Mouse (Mus musculus) hindbrain, postnatal 0 days (tissue): ENCODE results near the gene Zfp90. TPM values are rescaled to one million over a fixed set of nuclear protein-coding genes. Genes with fewer than 3 reads are reported as not detected.

Experiments used
- ATAC-seq: fragments of 200-750 bp; cut with Nextera tagmentation; 2 replicates; pipeline ENCODE4 v1.8.0; 2017; ENCODE audit warnings: mild to moderate bottlenecking, moderate TSS enrichment, moderate library complexity
- DNase-seq: peaks from one replicate; pipeline ENCODE4 v3.0.0-alpha.2; 2015; ENCODE audit warnings: low spot score
- H3K27ac ChIP-seq: fragments of 300-500 bp; sonication (generic); 2 replicates; pipeline ENCODE4 v1.5.1; 2014; ENCODE audit warnings: mild to moderate bottlenecking
- H3K27me3 ChIP-seq: fragments of 300-500 bp; sonication (generic); 2 replicates; pipeline ENCODE4 v1.6.1; 2014; ENCODE audit warnings: low read length, mixed read lengths; ENCODE audit not compliant: insufficient read depth
- H3K36me3 ChIP-seq: fragments of 300-500 bp; sonication (generic); 2 replicates; pipeline ENCODE4 v1.6.1; 2014; ENCODE audit warnings: low read length, mixed read lengths; ENCODE audit not compliant: insufficient read depth
- H3K4me1 ChIP-seq: fragments of 300-500 bp; sonication (generic); 2 replicates; pipeline ENCODE4 v1.6.1; 2014; ENCODE audit warnings: antibody characterized with exemption, low read length, mixed read lengths; ENCODE audit not compliant: insufficient read depth
- H3K4me2 ChIP-seq: fragments of 300-500 bp; sonication (generic); 2 replicates; pipeline ENCODE4 v1.6.1; 2014; ENCODE audit warnings: low read depth, mild to moderate bottlenecking, low read length, moderate library complexity, mixed read lengths
- H3K4me3 ChIP-seq: fragments of 300-500 bp; sonication (generic); 2 replicates; pipeline ENCODE4 v1.5.1; 2014; ENCODE audit warnings: low read length
- H3K9ac ChIP-seq: fragments of 300-500 bp; sonication (generic); replicated peaks from 2 replicates; pipeline ENCODE4 v1.6.1; 2014; ENCODE audit warnings: mild to moderate bottlenecking, low read length, moderate library complexity, mixed read lengths
- H3K9me3 ChIP-seq: fragments of 300-500 bp; sonication (generic); 2 replicates; pipeline ENCODE4 v1.6.1; 2016; ENCODE audit warnings: low read length, mixed read lengths
- CTCF ChIP-seq: IDR thresholded peaks from 2 replicates; pipeline ENCODE4 v1.5.1; 2016; ENCODE audit warnings: antibody characterized with exemption, control low read depth, low read depth
- WGBS: fragments of 180-500 bp; shearing (Covaris S2); extraction: QIAGEN DNeasy Blood & Tissue Kit; methylation state at CpG from one replicate; pipeline ENCODE4 v1.1.7; 2014; 5-methylcytosine and 5-hydroxymethylcytosine counted together
- polyA plus RNA-seq: library from polyadenylated mRNA; unstranded; fragments of >200 nt; fragmentation: Nextera tagmentation; extraction: Ambion mirVana; gene quantifications from 2 replicates; pipeline ENCODE4 v1.2.1, GENCODE M21; 2015
- total RNA-seq: library from RNA; depleted of rRNA; stranded (reverse); fragments of >200 nt; gene quantifications from 2 replicates; pipeline ENCODE4 v1.2.3, GENCODE M21; 2014; rRNA removed

Zfp90 gene
- total RNA-seq = 22.6 and 26.2 TPM in 2 replicates
- 31.5 and 32.2 TPM in 2 replicates for polyA plus RNA-seq

DNA sequence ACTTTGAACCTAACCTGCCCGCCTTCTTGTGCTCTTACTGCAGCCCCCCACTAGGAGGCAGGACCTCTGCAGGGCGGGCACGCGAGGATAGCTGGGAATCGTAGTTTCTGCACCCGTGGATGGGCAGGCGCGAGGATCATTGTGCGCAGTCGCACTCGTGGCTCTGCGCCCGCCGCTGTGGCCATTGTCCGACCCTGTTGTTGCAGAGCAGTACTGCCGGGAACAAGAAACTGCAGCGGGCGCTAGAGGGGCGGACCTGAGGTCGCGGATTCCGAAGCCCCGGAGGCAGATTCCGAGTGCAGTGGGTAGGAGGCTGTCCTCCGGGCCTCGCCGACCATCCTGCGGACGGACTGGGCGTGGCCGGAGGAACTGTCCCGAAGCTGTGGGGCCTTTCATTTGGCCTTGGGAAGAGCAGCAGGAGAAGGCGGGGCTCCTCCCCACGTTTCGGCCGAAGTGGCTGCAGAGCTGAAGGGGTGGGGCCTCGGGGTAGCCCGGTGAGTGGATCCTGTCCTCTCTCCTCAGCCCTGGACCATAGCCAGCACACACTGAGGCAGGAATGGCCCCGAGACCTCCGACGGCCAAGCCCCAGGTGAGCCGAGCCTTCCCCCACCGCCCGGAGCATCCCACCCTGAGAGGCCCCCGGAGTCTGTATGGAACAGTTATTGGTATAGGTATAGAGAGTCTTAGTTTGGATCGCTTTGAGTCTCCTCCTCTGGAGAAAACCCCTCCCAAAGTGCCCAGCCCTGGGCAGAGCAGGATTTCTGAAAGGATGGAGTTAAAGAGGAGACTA lies at the start of gene Zfp90:
Gene Zfp90, plus strand, starts transcription at position 146 of the 790 bp plus-strand sequence.
- H3K27ac ChIP-seq = peak within 1 kb of the TSS; percentile 94
- H3K27me3 ChIP-seq = no peaks in the 10 kb centered on the region
- 0 out of 2 replicates have a peak, but pooled peaks cover 5% of the 10 kb centered on the region for H3K4me1 ChIP-seq
- under 1% methylated on average over 46 of the region's 46 CpGs for WGBS
- peak within 1 kb of the TSS; percentile 91 for H3K9ac ChIP-seq
- DNase-seq (peak; percentile 97), ATAC-seq (peak; percentile 98)
- peaks cover 17% of the 10 kb centered on the region for H3K36me3 ChIP-seq
- TF ChIP-seq CTCF = peak; percentile 94
- H3K4me2 ChIP-seq = peak within 1 kb of the TSS; percentile 86
- H3K9me3 ChIP-seq = no peaks in the 10 kb centered on the region
- peak within 1 kb of the TSS; percentile 87 for H3K4me3 ChIP-seq

DNA sequence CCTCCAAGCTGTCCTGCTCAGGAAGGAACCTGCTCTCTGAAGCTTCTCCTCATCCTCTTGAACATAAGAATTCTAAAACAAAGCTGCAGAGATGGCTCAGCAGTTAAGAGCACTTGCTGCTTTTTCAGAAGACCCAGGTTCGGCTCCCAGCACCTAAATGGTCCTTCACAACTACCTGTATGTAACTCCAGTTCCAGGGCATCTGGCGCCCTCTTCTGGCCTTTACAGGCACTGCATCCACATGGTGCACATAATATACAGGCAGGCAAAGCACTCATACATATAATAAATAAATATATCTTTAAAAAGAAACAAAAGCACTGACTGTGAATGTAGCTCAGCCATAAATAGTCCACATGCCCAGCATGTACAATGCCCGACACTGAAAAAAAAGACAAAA lies 46.6 kb upstream of the Zfp90 start:
- Histone ChIP-seq H3K4me2 (no peak overlapping the region), H3K9ac (no peak overlapping the region), H3K9me3 (no peaks in the 10 kb centered on the region), H3K27me3 (no peaks in the 10 kb centered on the region), H3K36me3 (no peaks in the 10 kb centered on the region), H3K27ac (no peak overlapping the region), H3K4me3 (no peak overlapping the region), H3K4me1 (no peaks in the 10 kb centered on the region)
- peak; percentile 32 for TF ChIP-seq CTCF
- 71% methylated on average over 3 of the region's 3 CpGs for WGBS
- no peak for ATAC-seq
- no peak for DNase-seq

GRCm38 (mm10) chr8:106369069-106369468 lies 46.1 kb upstream of the Zfp90 start:
- DNase-seq = no peak
- ATAC-seq = no peak
- Histone ChIP-seq H3K27ac (no peak overlapping the region), H3K9ac (no peak overlapping the region), H3K9me3 (no peaks in the 10 kb centered on the region), H3K4me2 (no peak overlapping the region), H3K4me3 (no peak overlapping the region), H3K27me3 (no peaks in the 10 kb centered on the region), H3K4me1 (no peaks in the 10 kb centered on the region), H3K36me3 (no peaks in the 10 kb centered on the region)
- no peak for TF ChIP-seq CTCF
- 84% methylated on average over 7 of the region's 7 CpGs for WGBS

DNA sequence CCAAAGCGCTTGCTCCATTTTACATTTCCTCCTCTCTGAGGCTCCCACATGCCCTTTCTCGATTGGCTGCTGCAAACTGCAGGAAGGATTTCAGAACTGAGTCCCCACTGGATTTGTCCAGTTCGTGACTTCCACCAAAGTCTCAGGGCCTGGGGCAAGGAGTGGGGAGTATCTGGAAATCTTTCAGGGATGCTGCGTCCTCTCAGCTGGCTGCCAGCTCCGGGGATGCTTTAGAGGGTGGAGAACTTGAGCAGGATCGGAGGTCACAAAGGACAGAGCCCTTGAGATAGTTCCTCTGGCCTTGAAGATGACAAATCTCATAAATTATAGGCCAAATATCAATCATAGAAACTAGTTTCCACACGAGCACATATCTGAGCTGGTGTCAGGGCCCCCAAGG lies 39.2 kb upstream of the Zfp90 start:
- Histone ChIP-seq H3K36me3 (no peaks in the 10 kb centered on the region), H3K4me1 (peaks cover 11% of the 10 kb centered on the region; the same call in 1 of the 2 replicates), H3K4me3 (no peak overlapping the region), H3K4me2 (no peak overlapping the region), H3K27me3 (no peaks in the 10 kb centered on the region), H3K9ac (no peak overlapping the region), H3K27ac (no peak overlapping the region), H3K9me3 (no peaks in the 10 kb centered on the region)
- ATAC-seq = no peak
- DNase-seq = no peak
- 66% methylated on average over 7 of the region's 7 CpGs for WGBS
- no peak for TF ChIP-seq CTCF

DNA sequence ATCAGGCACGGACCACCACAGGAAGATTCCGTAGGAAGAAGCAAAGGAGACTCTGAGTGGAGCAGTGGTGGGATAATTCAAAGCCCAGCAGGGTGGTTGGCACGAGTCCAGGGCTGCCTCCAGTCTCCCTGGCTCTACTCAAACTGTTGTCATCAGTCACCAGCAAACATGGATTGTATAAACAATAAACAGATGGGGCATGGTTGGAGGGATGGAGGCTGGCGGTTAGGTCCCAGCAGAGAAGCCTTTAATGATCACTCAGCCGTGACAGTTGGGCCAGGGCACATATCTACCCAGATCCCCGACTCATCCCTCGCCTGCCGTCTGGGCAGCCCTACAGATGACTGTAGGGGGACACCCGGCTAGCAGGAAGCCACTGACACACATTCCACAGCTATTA lies 38.3 kb upstream of the Zfp90 start:
- Histone ChIP-seq H3K36me3 (no peaks in the 10 kb centered on the region), H3K9ac (no peak overlapping the region), H3K27me3 (no peaks in the 10 kb centered on the region), H3K27ac (no peak overlapping the region), H3K4me1 (peaks cover 11% of the 10 kb centered on the region; the same call in 1 of the 2 replicates), H3K4me2 (no peak overlapping the region), H3K4me3 (no peak overlapping the region), H3K9me3 (no peaks in the 10 kb centered on the region)
- ATAC-seq = peak; percentile 35; the same call in 1 of the 2 replicates
- DNase-seq = peak; percentile 57
- TF ChIP-seq CTCF = no peak
- 13% methylated on average over 9 of the region's 9 CpGs for whole genome bisulfite sequencing

- Histone ChIP-seq H3K27me3 (no peaks in the 10 kb centered on the region), H3K4me1 (peaks cover 11% of the 10 kb centered on the region; the same call in 1 of the 2 replicates), H3K4me3 (no peak overlapping the region), H3K9ac (no peak overlapping the region), H3K9me3 (no peaks in the 10 kb centered on the region), H3K36me3 (no peaks in the 10 kb centered on the region), H3K27ac (no peak overlapping the region), H3K4me2 (no peak overlapping the region)
- DNase-seq (no peak), ATAC-seq (0 out of 2 replicates have a peak, but pooled peaks have one; percentile 40)
- WGBS = 56% methylated on average over 7 of the region's 7 CpGs
- no peak for TF ChIP-seq CTCF
Measured at GRCm38 (mm10) chr8:106378501-106379048, 36.6 kb upstream of the Zfp90 start.

GRCm38 (mm10) chr8:106379357-106379756 lies 35.8 kb upstream of the Zfp90 start:
- no peak for TF ChIP-seq CTCF
- Histone ChIP-seq H3K9ac (no peak overlapping the region), H3K9me3 (no peaks in the 10 kb centered on the region), H3K27me3 (no peaks in the 10 kb centered on the region), H3K4me1 (peaks cover 11% of the 10 kb centered on the region; the same call in 1 of the 2 replicates), H3K4me3 (no peak overlapping the region), H3K4me2 (no peak overlapping the region), H3K27ac (no peak overlapping the region), H3K36me3 (no peaks in the 10 kb centered on the region)
- no peak for DNase-seq
- no peak for ATAC-seq
- 86% methylated on average over 5 of the region's 5 CpGs for WGBS
